Mouse (Mus musculus) bone marrow macrophage, adult 2 months (primary cell): ENCODE data around the gene Eif4g3. TPM values are rescaled to one million over a fixed set of nuclear protein-coding genes. Genes with fewer than 3 reads are reported as not detected.

Experiments used
- H3K27ac ChIP-seq: 2 replicates; pipeline ENCODE4 v1.5.1; 2012; ENCODE audit warnings: low read depth, low read length; ENCODE audit not compliant: insufficient read depth
- H3K4me1 ChIP-seq: 2 replicates; pipeline ENCODE4 v1.6.1; 2012; ENCODE audit warnings: low read length; ENCODE audit not compliant: control insufficient read depth, insufficient read depth
- H3K4me3 ChIP-seq: 2 replicates; pipeline ENCODE4 v1.5.1; 2012; ENCODE audit warnings: mild to moderate bottlenecking, low read length, moderate library complexity; ENCODE audit not compliant: insufficient read depth
- CTCF ChIP-seq: IDR thresholded peaks from 2 replicates; pipeline ENCODE4 v1.5.1; 2012; ENCODE audit warnings: low read depth, mild to moderate bottlenecking, low read length, moderate library complexity
- POLR2A ChIP-seq: IDR thresholded peaks from 2 replicates; pipeline ENCODE4 v1.6.1; 2012; ENCODE audit warnings: mild to moderate bottlenecking, low read depth, low read length, borderline replicate concordance
- polyA plus RNA-seq: library from polyadenylated mRNA; stranded (reverse); fragments of >200 nt; gene quantifications from 2 replicates; pipeline ENCODE4 v1.2.4, GENCODE M21; 2012; ENCODE audit not compliant: missing spikeins, insufficient read depth, insufficient read length

Gene Eif4g3
- polyA plus RNA-seq, 1 experiment: 74.3 TPM

DNA sequence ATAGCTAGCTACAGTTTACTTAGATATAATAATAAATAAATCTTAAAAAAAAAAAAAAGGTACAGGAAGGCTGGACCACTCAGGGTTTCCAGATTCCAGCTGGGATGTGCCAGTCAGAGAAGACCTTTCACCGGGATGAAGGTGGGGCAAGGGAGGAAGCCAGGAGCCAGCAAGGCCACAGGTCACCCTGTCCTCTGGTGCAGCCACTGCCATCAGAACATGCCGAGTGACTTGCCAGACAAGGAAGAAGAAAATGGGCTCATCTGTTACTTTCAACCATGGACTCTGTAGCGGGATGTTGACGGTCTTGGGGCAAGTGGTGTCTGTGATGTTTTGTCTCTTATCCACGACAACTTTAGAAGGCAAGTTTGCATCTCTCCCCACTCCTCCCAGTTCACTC, 8.1 kb upstream of the Eif4g3 start:
- 0 out of 2 replicates have a peak, but pooled peaks cover 2% of the 10 kb centered on the region for H3K4me1 ChIP-seq
- no peak overlapping the region for H3K4me3 ChIP-seq
- TF ChIP-seq CTCF (no peak), POLR2A (no peak)
- H3K27ac ChIP-seq: no peak overlapping the region

DNA sequence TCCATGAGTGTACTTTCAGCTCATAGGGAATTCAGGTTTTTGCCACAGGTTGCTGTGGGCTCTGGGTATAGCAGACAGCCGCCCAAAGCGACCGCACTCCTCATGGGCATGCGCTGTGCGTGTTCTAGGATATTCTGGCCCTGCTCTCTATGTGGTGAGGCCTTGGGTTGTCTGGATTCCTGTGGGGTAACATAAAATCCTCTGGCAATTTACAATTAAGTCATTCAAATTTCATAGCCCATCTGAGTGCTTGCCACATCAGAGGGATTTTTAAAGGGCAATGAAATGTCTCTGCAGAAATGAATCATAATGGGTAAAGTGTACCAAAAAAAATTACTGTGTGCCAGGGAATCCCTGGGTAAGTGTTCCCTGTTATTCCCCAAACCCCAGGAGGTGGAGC, 3.4 kb upstream of the Eif4g3 start:
- H3K4me3 ChIP-seq: no peak overlapping the region
- TF ChIP-seq CTCF (no peak), POLR2A (no peak)
- H3K27ac ChIP-seq: no peak overlapping the region
- H3K4me1 ChIP-seq: peaks cover 3% of the 10 kb centered on the region; the same call in 1 of the 2 replicates

DNA sequence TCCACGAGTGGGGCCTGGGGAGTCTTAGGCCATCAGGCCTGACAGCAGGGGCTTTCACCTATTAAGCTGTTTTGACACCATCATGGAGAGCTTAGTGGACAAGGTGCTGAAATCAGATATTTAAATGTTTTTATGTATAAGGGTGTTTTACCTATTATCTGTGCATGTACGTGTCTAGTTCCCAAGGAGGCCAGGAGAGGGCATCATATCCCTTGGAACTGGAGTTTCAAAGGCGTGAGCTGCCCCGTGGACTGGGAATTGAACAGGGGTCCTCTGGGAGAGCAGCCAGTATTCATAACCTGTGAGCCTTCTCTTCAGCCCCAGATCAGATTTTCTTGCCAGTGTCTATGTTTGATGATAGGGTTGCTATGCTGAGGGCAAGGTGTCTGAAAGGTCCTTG, 2.4 kb upstream of the Eif4g3 start:
- Histone ChIP-seq H3K4me1 (peaks cover 4% of the 10 kb centered on the region), H3K27ac (no peak overlapping the region), H3K4me3 (no peak overlapping the region)
- TF ChIP-seq POLR2A: no peak
- no peak; the same call in 1 of the 2 replicates for TF ChIP-seq CTCF

GRCm38 (mm10) chr4:137991240-137991639, 1.6 kb upstream of the Eif4g3 start:
- no peak overlapping the region for H3K27ac ChIP-seq
- TF ChIP-seq CTCF: no peak
- TF ChIP-seq POLR2A: no peak
- H3K4me1 ChIP-seq: peaks cover 12% of the 10 kb centered on the region
- H3K4me3 ChIP-seq: no peak overlapping the region

- Histone ChIP-seq H3K4me3 (peak overlapping the region; percentile 98), H3K4me1 (peaks cover 18% of the 10 kb centered on the region), H3K27ac (peak overlapping the region; percentile 71)
- no peak for TF ChIP-seq CTCF
- no peak for TF ChIP-seq POLR2A
Observed at GRCm38 (mm10) chr4:137993291-137993758, 503 bp downstream of the Eif4g3 start.

GRCm38 (mm10) chr4:137993821-137994561, 1.2 kb downstream of the Eif4g3 start:
- peak overlapping the region; percentile 98 for H3K4me3 ChIP-seq
- TF ChIP-seq POLR2A: no peak
- no peak for TF ChIP-seq CTCF
- peak overlapping the region; percentile 86 for H3K27ac ChIP-seq
- H3K4me1 ChIP-seq: peaks cover 18% of the 10 kb centered on the region

DNA sequence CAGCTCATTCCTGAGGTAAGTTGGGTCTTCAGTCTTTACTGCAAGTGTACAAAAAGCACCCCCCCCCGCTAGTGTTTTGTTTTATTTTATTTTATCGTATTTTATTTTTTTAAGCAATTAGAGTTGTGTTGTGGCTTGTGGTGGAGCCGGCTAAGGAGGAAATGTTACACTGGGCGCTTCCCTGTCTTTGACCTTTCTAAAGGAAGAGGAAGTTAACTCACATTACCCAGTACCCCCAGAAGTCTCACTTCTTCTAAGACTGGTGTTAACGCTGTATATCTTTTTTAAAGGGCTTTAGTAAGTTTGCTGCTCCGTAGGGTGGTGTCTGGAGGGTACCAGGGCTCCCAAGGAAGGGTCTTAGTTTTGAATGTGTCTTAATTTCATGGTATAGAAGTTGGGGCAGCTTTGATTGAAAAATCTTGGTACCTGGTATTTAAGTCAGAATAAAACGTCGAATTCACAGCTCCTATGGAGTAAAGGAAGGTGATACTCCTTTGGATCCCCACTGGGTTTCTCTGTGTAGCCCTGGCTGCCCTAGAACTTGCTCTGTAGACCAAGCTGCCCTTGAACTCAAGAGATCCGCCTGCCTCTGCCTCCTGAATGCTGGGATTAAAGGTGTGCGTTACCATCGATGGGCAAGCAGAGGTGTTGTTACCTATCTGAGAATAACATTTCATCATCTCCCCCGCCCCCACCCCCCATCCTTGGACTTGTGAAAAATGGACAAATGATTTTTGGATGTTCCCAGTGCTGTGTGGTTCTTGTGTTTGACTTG, 1.9 kb downstream of the Eif4g3 start:
- Histone ChIP-seq H3K4me1 (peaks cover 18% of the 10 kb centered on the region), H3K4me3 (peak overlapping the region; percentile 98), H3K27ac (peak overlapping the region; percentile 86)
- TF ChIP-seq POLR2A: no peak

GRCm38 (mm10) chr4:137995399-137995798, 2.6 kb downstream of the Eif4g3 start:
- TF ChIP-seq POLR2A (no peak), CTCF (no peak)
- Histone ChIP-seq H3K4me3 (peak overlapping the region; percentile 98), H3K27ac (peak overlapping the region; percentile 82; the same call in 1 of the 2 replicates), H3K4me1 (peaks cover 18% of the 10 kb centered on the region)

DNA sequence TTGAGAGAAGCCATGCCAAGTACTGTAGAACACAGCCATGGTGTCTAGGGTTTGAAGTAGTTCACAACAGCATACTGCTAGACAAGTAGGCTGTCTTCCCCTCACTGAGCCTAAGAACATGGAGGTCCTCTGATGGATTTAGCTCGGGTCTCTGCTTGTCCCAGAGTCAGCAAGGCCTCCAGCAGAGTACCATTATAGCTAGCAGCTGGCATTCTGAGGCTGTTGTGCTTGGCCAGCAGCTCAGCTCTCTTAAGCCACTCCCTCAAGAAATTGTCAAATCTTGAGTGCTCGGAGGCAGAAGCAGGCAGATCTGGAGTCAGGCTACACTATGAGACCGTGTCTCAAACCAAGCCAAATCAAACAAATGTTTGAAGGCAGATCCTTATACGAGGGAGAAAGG, 5.4 kb downstream of the Eif4g3 start:
- no peak for TF ChIP-seq CTCF
- no peak for TF ChIP-seq POLR2A
- Histone ChIP-seq H3K4me3 (no peak overlapping the region), H3K27ac (no peak overlapping the region), H3K4me1 (peaks cover 15% of the 10 kb centered on the region)

DNA sequence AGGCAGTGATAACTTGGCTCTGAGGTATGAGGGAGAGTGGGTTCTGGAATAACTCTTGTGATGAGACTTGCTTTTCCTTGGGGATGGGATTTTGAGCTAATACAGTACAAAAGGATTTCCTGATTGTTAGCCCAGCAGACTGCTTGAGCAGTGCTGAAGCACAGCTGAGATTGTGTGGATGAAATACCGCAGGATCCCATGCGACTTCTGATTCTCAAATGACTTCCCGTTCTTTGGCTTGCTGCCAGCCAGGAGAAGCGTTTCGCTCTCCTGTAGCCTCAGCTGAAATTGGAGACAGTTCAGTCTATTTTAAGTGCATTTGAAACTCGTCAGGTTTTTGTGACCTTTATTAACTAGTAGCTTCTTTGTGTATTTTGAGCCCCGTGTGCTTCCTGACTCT, 7.9 kb downstream of the Eif4g3 start:
- Histone ChIP-seq H3K4me1 (peaks cover 11% of the 10 kb centered on the region), H3K4me3 (no peak overlapping the region), H3K27ac (no peak overlapping the region)
- TF ChIP-seq POLR2A (no peak), CTCF (no peak)
